Mouse (Mus musculus): Measurements from ENCODE around the gene Ror2. TPM values are rescaled to one million over a fixed set of nuclear protein-coding genes. Genes with fewer than 3 reads are reported as not detected.

Gene Ror2
- polyA plus RNA-seq, 1 experiment from 2014 or later = 2.2 TPM

DNA sequence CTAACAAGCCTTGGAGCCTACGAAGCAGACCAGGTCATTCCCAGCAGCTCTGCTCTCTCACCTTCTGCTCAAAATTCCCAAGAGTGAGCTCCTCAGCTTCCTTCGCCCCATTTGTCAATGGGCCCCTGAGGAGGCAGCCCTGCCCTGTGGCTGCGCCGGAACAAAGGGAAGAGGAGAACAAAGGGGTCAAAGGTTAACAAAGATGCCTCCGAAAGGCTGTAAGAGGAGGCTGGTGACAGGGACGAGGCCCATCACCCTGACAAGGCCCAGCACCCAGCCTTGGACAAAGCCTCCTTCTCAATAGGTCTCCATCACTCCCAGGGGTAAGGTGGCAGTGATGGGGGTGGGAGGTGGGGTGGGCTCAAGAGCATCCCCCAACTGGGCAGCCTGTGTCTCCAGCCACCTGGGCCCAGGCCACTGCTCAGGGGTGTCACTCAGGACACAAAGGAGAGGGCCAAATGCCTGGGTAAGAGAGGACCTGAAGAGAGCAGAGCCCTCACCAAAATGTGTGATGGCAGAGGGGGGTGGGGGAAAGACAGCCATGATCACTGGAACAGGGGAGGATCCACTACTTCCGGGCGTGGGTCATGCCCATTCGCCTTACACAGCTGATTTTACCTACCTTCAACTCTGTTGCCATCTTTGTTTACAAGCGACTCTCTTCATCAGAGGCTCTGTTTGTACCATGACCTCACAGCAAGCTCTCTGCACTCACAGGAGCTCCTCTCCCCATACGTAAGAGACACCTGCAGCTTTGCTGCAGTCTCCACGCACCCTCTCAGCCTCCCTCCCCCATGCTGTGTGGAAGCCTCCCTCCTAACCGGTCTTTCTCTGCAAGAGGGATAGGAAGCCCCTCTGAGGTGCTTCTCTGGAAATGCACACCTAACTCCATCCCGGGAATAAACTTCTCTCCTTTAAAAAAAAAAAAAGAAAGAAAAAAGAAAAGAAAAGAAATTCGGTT, 51.8 kb downstream of the Ror2 start:
- Histone ChIP-seq H3K4me3 (ENCODE audit: low read depth, low read length) (no peak overlapping the region), H3K27me3 (replicated peaks; ENCODE audit: control insufficient read depth, insufficient read depth, low read length) (no peaks in the 10 kb centered on the region), H3K9me3 (replicated peaks; ENCODE audit: control insufficient read depth, low read length) (no peaks in the 10 kb centered on the region), H3K27ac (ENCODE audit: low read depth, low read length) (peak overlapping the region; percentile 23; the same call in 1 of the 2 replicates), H3K9ac (ENCODE audit: low read length) (no peak overlapping the region), H3K4me2 (ENCODE audit: low read length) (peak overlapping the region; percentile 9; the same call in 1 of the 2 replicates), H3K4me1 (ENCODE audit: control insufficient read depth, insufficient read depth, low read length) (peaks cover 48% of the 10 kb centered on the region), H3K36me3 (ENCODE audit: control insufficient read depth, insufficient read depth, low read length) (no peaks in the 10 kb centered on the region)
- no peak for ATAC-seq
- WGBS = 22% methylated on average over 15 of the region's 15 CpGs
- DNase-seq (ENCODE audit: low spot score) = no peak

DNA sequence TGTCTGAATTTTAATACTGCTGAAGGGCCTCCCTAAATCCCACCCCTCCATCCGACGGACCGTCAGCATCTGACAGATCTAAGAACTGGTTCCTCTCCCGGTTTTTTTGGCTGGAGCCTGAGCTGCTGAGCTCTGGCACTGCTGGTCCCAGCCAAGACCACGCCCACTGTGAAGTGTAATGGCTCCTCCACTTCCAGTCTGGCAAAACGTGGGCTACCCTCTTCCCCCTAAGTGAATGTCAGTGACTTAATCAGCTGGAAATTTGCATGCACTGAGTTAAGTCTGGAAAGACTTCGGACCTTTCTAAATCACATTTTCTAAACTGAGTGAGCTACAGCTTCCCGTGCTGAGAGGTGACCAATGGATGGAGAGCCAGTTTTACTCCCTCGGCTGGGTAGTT, 52.5 kb downstream of the Ror2 start:
- H3K4me2 ChIP-seq (ENCODE audit: low read length) = 0 out of 2 replicates have a peak overlapping the region, but pooled peaks have one; percentile 0
- H3K4me3 ChIP-seq (ENCODE audit: low read depth, low read length) = no peak overlapping the region
- DNase-seq (ENCODE audit: low spot score) (peak; percentile 89), ATAC-seq (peak; percentile 70)
- no peak overlapping the region for H3K9ac ChIP-seq (ENCODE audit: low read length)
- 6% methylated on average over 9 of the region's 9 CpGs for whole genome bisulfite sequencing
- no peaks in the 10 kb centered on the region for H3K9me3 ChIP-seq (replicated peaks; ENCODE audit: control insufficient read depth, low read length)
- H3K27me3 ChIP-seq (replicated peaks; ENCODE audit: control insufficient read depth, insufficient read depth, low read length) = no peaks in the 10 kb centered on the region
- H3K27ac ChIP-seq (ENCODE audit: low read depth, low read length) = peak overlapping the region; percentile 23; the same call in 1 of the 2 replicates
- H3K4me1 ChIP-seq (ENCODE audit: control insufficient read depth, insufficient read depth, low read length) = peaks cover 48% of the 10 kb centered on the region
- no peaks in the 10 kb centered on the region for H3K36me3 ChIP-seq (ENCODE audit: control insufficient read depth, insufficient read depth, low read length)

DNA sequence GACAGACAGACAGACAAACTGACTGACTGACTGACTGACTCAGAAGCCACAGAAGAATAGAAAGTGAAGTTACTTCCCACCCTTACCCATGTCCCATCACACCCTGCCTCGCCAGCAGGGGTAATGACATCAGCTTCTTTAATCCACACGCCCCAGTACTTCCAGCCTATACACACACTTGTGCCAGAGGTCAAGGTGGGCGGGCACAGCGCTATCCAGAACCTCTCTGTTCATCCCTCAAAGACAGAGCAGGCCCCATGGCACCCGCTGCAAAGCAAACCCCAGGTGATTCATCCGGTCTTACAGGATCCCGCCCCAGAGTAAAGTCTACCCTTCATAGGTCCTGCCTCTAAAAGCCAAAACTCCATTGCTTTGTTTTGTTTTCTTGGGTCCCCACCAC, 53.5 kb downstream of the Ror2 start:
- 39% methylated on average over 7 of the region's 7 CpGs for WGBS
- H3K9me3 ChIP-seq (replicated peaks; ENCODE audit: control insufficient read depth, low read length) = no peaks in the 10 kb centered on the region
- ATAC-seq (no peak), DNase-seq (ENCODE audit: low spot score) (peak; percentile 5)
- no peaks in the 10 kb centered on the region for H3K27me3 ChIP-seq (replicated peaks; ENCODE audit: control insufficient read depth, insufficient read depth, low read length)
- peaks cover 48% of the 10 kb centered on the region for H3K4me1 ChIP-seq (ENCODE audit: control insufficient read depth, insufficient read depth, low read length)
- no peak overlapping the region for H3K27ac ChIP-seq (ENCODE audit: low read depth, low read length)
- no peak overlapping the region for H3K4me3 ChIP-seq (ENCODE audit: low read depth, low read length)
- H3K36me3 ChIP-seq (ENCODE audit: control insufficient read depth, insufficient read depth, low read length) = no peaks in the 10 kb centered on the region
- no peak overlapping the region for H3K9ac ChIP-seq (ENCODE audit: low read length)
- H3K4me2 ChIP-seq (ENCODE audit: low read length) = no peak overlapping the region

DNA sequence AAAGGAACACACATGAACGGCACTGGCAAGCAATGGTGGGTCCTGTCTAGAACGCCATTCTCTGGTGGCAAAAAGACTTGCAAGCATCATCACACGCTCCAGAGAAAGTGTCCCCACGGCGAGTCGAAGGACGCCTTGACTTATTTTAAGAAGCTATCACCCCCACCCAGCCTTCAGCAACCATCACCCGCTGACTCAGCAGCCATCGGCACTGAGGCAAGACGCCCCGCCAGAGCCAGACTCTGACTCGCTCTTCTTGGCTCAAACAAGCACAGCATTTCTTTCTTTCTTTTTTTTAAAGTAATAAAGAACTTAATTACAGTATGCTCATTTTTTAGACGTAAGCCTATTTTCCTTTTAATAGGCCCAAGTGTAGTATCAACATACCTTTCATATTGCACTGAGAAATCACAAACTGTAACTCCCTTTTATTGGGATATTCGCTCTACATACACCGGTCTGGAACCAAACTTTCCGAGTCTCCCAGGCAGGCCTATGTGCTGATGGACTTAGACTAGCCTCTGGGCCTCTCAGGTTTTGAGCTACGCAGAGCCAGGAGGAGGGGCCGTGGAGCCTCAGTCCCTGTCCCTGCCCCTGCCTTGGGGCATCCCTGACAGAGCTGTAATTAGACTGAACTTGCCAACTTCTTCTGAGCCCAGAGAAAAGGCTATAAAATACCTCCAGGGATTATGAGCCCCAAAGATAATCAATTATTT, 55.3 kb downstream of the Ror2 start:
- H3K4me2 ChIP-seq (ENCODE audit: low read length) = no peak overlapping the region
- no peak overlapping the region for H3K9ac ChIP-seq (ENCODE audit: low read length)
- peaks cover 33% of the 10 kb centered on the region for H3K4me1 ChIP-seq (ENCODE audit: control insufficient read depth, insufficient read depth, low read length)
- WGBS = 52% methylated on average over 18 of the region's 18 CpGs
- DNase-seq (ENCODE audit: low spot score) (peak; percentile 45), ATAC-seq (no peak)
- H3K27me3 ChIP-seq (replicated peaks; ENCODE audit: control insufficient read depth, insufficient read depth, low read length) = no peaks in the 10 kb centered on the region
- no peaks in the 10 kb centered on the region for H3K36me3 ChIP-seq (ENCODE audit: control insufficient read depth, insufficient read depth, low read length)
- H3K27ac ChIP-seq (ENCODE audit: low read depth, low read length) = no peak overlapping the region
- H3K9me3 ChIP-seq (replicated peaks; ENCODE audit: control insufficient read depth, low read length) = no peaks in the 10 kb centered on the region
- H3K4me3 ChIP-seq (ENCODE audit: low read depth, low read length) = no peak overlapping the region

DNA sequence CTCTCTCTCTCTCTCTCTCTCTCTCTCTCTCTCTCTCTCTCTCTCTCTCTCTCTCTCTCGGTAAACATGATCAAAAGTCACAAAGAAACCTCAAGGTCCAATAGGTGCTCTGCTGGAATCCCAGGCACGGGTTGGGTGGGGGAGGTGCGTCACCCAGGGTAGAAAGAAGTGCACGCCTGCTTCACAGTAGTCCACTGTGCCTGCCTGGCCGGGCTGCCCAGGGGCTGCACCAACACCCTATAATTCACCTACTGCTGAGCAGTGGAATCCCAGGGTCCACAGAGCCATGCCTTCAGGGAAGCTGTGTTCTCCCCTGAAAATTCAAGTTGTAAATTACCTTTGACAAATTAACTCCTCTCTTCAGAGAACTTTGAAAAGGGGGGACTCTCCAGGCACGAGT, 58.9 kb downstream of the Ror2 start:
- H3K27ac ChIP-seq (ENCODE audit: low read depth, low read length) = no peak overlapping the region
- peaks cover 5% of the 10 kb centered on the region for H3K4me1 ChIP-seq (ENCODE audit: control insufficient read depth, insufficient read depth, low read length)
- ATAC-seq (no peak), DNase-seq (ENCODE audit: low spot score) (no peak)
- WGBS = 82% methylated on average over 6 of the region's 6 CpGs
- H3K4me3 ChIP-seq (ENCODE audit: low read depth, low read length) = no peak overlapping the region
- no peaks in the 10 kb centered on the region for H3K36me3 ChIP-seq (ENCODE audit: control insufficient read depth, insufficient read depth, low read length)
- no peak overlapping the region for H3K4me2 ChIP-seq (ENCODE audit: low read length)
- H3K9ac ChIP-seq (ENCODE audit: low read length) = no peak overlapping the region
- no peaks in the 10 kb centered on the region for H3K27me3 ChIP-seq (replicated peaks; ENCODE audit: control insufficient read depth, insufficient read depth, low read length)
- H3K9me3 ChIP-seq (replicated peaks; ENCODE audit: control insufficient read depth, low read length) = peaks cover 8% of the 10 kb centered on the region; the same call in 1 of the 2 replicates

DNA sequence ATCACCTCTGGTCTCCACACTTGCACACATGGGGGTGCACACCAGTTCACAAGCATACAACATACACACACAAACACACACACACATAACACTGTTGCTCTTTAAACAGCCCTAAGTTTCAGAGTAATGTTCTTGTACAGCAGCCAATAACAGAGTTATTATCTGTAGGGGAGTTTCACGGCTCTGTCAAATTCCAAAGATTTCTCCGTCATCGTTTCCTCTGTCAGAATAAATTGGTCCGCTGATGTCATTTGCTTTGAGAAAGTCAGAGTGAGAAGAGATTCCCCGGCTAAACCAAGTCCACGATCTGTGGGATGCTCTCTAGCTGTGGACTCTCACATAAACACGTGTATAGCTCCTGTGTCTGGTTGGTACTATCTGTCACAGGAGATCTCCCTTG, 59.5 kb downstream of the Ror2 start:
- no peak overlapping the region for H3K9ac ChIP-seq (ENCODE audit: low read length)
- DNase-seq (ENCODE audit: low spot score) (no peak), ATAC-seq (no peak)
- H3K27ac ChIP-seq (ENCODE audit: low read depth, low read length) = no peak overlapping the region
- no peaks in the 10 kb centered on the region for H3K36me3 ChIP-seq (ENCODE audit: control insufficient read depth, insufficient read depth, low read length)
- no peaks in the 10 kb centered on the region for H3K27me3 ChIP-seq (replicated peaks; ENCODE audit: control insufficient read depth, insufficient read depth, low read length)
- H3K4me3 ChIP-seq (ENCODE audit: low read depth, low read length) = no peak overlapping the region
- H3K4me2 ChIP-seq (ENCODE audit: low read length) = no peak overlapping the region
- H3K9me3 ChIP-seq (replicated peaks; ENCODE audit: control insufficient read depth, low read length) = peaks cover 8% of the 10 kb centered on the region; the same call in 1 of the 2 replicates
- WGBS = 83% methylated on average over 7 of the region's 7 CpGs
- H3K4me1 ChIP-seq (ENCODE audit: control insufficient read depth, insufficient read depth, low read length) = peaks cover 5% of the 10 kb centered on the region

DNA sequence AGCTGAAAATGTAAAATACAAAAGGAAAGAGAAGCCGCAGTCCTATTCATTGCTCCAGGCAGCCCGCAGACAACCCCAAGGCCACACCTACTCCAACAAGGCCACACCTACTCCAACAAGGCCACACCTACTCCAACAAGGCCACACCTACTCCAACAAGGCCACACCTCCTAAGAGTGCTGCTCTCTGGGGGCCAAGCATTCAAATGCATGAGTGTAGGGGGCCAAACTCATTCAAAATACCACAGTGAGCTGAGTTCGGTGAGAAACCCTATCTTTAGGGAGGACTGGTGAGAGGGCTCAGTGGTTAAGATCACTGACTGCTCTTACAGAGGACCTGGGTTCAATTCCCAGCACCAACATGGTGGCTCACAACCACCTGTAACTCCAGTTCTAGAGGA, 60.0 kb downstream of the Ror2 start:
- no peak overlapping the region for H3K27ac ChIP-seq (ENCODE audit: low read depth, low read length)
- H3K9ac ChIP-seq (ENCODE audit: low read length) = no peak overlapping the region
- no peaks in the 10 kb centered on the region for H3K27me3 ChIP-seq (replicated peaks; ENCODE audit: control insufficient read depth, insufficient read depth, low read length)
- peaks cover 8% of the 10 kb centered on the region; the same call in 1 of the 2 replicates for H3K9me3 ChIP-seq (replicated peaks; ENCODE audit: control insufficient read depth, low read length)
- no peak for DNase-seq (ENCODE audit: low spot score)
- 99% methylated on average over 3 of the region's 3 CpGs for WGBS
- H3K4me2 ChIP-seq (ENCODE audit: low read length) = no peak overlapping the region
- H3K4me3 ChIP-seq (ENCODE audit: low read depth, low read length) = no peak overlapping the region
- H3K4me1 ChIP-seq (ENCODE audit: control insufficient read depth, insufficient read depth, low read length) = peaks cover 2% of the 10 kb centered on the region
- no peaks in the 10 kb centered on the region for H3K36me3 ChIP-seq (ENCODE audit: control insufficient read depth, insufficient read depth, low read length)
- no peak for ATAC-seq

DNA sequence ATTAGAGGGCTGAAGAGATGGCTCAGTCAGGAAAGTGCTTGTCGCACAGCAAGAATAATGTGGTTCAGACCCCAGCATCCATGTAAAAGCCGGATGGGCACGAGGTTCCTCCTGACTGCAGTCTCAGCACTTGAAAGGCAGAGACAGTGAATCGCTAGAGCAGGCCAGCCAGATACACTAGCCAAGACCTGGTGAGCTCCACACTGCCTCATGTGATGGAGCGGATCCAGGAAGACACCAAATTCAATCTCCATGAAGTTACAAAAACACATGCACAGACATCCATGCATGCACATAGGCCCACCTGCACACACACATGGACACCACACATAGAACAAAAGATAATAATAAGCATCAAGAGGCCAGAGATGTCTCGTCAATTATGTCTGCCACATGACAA, 64.7 kb downstream of the Ror2 start:
- no peak overlapping the region for H3K9ac ChIP-seq (ENCODE audit: low read length)
- 89% methylated on average over 6 of the region's 6 CpGs for WGBS

More for the DNA sequence above, 64.7 kb downstream of the Ror2 start:
- Histone ChIP-seq H3K4me1 (ENCODE audit: control insufficient read depth, insufficient read depth, low read length) (no peaks in the 10 kb centered on the region), H3K9me3 (replicated peaks; ENCODE audit: control insufficient read depth, low read length) (peaks cover 8% of the 10 kb centered on the region; the same call in 1 of the 2 replicates), H3K27me3 (replicated peaks; ENCODE audit: control insufficient read depth, insufficient read depth, low read length) (no peaks in the 10 kb centered on the region), H3K27ac (ENCODE audit: low read depth, low read length) (no peak overlapping the region), H3K4me2 (ENCODE audit: low read length) (no peak overlapping the region), H3K36me3 (ENCODE audit: control insufficient read depth, insufficient read depth, low read length) (no peaks in the 10 kb centered on the region), H3K4me3 (ENCODE audit: low read depth, low read length) (no peak overlapping the region)
- ATAC-seq = no peak
- no peak for DNase-seq (ENCODE audit: low spot score)

All from forebrain, embryonic 14.5 days (tissue).